Mouse (Mus musculus): ENCODE data around the gene Tln2.

Tln2 gene

DNA sequence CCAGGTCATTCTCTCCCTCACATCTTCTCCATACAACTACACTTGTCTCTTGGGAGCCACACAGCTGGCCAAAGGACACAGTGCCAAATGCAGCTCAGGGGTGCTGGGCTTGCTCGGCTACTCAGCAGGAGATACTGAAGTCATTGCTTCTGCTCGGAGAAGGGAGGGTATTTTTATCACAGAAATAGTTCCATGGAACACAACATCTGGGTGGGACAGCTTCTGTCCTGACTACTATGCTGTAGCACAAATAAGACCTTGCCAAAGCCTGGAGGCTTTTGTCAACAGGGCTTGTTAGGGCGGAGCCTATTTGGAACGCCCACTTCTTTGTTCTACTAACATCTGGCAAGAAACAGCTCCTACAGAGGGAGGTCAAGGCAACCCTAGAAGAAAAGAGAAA lies 10.2 kb downstream of the Tln2 start:
- DNase-seq (ENCODE audit: low read depth in 2 of 2, low spot score in 2 of 2), result no peak

DNA sequence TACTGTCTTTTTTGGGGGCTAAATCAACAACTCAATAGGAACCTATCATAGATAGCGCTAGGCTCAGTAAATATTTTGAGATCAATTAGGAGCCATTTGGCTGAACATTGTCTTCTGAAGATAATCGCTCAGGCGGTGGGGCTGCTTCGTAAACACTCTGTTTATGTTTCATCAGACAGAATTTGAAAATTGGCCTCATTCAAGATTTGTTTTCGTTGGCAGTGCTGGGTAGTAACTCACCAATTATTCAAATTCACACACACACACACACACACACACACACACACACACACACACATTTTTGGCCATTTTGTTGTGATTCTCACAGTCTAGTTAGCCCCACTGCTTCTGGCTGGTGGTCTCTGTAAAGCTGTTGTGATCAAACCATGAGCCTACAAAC lies 12.9 kb downstream of the Tln2 start:
- DNase-seq (ENCODE audit: low read depth in 2 of 2, low spot score in 2 of 2), result no peak

DNA sequence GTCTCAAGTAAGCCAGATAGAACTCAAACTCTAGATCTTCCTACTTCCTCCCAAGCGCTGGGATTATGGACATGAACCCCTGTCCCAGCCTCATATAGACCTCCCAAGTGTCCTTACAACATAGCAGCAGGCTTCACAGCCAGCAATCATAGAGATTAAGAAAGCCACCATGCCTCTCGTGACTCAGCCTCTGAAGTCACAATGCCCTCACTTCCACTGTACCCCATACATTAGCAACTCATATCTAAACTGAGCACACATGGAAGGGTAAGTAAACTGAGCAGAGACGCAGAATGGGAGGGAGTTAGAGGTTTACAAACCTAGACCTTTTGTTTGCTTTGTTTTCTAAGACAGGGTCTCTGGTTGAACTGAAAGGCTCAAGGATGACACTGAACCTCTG lies 13.7 kb downstream of the Tln2 start:
- no peak for DNase-seq (ENCODE audit: low read depth in 2 of 2, low spot score in 2 of 2)

DNA sequence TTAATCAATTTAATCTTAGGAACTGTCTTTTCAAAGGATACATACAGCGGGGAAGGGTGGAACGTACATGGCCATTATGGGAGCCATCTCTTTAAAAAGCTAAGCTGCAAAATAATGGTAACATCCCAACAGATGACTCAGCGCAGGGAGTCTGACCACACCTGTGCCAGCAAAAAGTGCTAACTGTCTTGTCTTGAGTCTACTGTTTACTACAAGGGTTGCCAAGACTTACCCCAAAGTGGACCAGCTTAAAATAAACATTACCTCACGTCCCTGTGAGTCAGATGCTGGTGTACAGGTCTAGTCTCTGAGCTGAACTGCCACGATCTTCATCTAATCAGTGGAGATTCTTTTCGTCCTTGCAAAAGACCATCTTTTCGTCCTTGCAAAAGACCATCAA lies 14.7 kb downstream of the Tln2 start:
- no peak for DNase-seq (ENCODE audit: low read depth in 2 of 2, low spot score in 2 of 2)

DNA sequence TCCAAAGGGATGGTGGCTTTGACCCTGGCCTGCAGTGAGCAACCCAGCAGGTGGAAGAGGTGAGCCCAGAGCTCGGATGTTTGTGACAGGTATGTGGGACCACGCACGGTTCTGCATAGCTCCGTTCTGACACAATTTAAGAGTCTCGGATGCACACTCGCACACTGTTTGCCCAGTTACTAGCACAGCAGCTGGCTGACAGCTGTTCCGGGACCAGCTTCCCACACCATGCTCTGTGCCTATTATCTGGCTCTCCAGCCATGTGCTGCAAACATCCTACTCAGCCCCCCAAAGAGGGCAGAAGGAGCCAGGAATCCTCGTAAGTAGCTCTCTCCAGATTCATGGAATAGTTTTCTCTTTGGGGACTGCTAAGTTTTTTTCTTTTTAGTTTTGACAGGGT lies 17.6 kb downstream of the Tln2 start:
- no peak for DNase-seq (ENCODE audit: low read depth in 2 of 2, low spot score in 2 of 2)

DNA sequence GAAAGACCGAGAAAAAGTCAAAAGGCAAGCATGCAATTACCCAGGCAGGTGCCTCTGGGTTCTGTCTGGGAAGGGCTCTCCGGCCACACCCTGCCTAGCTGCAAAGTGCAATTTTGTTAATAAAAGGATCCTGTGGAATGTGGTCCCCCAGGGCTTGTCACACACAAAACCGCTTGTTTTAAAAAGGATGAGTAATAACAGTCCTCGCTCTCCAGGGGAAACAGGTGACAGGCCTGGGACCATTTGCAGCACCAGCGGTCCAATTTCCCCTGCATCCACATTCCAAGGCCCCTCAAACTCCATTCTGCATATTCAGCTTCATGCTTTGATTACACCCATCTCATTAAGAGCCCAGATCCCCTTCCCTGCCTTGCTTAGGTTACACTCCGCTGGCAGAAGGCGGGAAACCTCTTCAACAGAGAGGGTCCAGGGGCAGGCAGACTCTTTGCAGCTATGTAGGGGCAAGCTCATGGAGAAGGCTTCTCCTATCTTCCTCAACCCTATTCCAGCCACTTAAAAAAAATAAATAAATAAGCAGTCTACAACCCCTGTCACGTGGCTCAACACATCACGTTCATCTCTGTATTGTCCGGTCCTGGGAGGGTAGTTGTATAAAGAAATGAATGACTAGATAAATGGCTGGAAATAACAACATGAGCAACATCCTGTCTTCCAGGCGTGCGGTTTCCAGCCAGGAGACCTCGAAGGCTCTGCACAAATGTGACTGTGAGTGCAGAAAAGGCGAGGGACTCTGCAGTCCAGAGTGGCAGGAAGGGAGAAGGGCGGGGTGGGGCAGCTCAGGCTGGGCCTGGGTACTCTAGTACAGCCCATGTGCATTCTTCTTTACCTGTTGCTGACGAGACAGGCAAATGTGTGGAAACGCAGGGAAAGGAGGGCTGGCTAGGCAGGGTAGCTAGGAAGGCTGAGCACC lies 19.5 kb downstream of the Tln2 start:
- no peak for DNase-seq (ENCODE audit: low read depth in 2 of 2, low spot score in 2 of 2)

DNA sequence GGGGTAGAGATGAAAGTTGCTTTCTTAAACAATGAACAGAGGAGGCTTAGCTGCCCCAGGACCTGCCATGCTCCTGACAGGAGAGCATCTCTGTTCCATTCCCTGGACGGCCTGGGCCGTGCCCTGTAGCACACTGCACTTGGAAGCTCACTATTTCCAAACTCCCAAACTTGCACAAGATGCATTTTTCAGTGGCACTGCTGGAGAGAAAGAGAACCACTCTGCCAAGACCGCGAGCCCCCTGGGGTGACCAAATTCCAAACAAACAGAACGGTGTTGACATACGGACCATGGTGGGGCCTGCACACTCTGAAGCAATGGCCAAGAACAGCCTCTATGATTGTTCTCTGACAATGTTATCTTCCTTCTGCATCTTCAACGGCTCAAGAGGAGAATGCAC lies 25.1 kb downstream of the Tln2 start:
- no peak for DNase-seq (ENCODE audit: low read depth in 2 of 2, low spot score in 2 of 2)

DNA sequence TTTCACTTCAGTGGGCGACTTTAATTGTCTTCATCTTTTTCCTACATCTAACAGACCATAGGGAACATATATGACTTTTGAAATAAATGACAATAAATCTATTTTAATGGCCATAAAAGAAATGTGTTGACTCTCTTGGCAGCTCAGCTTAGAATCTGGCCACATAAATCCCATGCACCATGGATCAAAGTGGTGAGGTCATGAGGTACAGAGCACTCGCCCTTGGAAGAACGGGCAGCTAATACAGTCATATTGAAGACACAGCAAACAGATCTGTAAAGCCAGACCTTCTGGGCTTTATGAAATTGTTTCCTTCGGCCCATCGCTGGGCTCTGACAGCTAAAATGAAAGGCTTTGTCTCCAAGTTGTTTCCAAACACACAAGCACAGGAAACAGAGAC lies 26.2 kb downstream of the Tln2 start:
- DNase-seq (ENCODE audit: low read depth in 2 of 2, low spot score in 2 of 2), result no peak

DNA sequence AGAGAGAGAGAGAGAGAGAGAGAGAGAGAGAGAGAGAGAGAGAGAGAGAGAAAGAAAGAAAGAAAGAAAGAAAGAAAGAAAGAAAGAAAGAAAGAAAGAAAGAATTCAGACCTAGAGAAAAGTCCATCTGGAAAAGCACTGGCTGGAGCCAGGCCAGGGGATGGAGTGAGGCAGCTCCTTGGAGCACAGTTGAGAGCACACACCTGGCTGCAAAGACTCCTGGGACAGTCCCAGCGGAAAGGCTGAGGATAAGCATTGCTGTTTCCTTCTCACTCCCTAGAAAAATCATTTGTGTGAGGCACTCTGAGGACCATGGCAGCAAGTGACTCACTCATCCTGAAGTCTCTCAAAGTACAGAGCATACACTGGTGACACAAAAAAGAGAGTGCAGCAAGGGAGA lies 26.9 kb downstream of the Tln2 start:
- DNase-seq (ENCODE audit: low read depth in 2 of 2, low spot score in 2 of 2), result no peak

DNA sequence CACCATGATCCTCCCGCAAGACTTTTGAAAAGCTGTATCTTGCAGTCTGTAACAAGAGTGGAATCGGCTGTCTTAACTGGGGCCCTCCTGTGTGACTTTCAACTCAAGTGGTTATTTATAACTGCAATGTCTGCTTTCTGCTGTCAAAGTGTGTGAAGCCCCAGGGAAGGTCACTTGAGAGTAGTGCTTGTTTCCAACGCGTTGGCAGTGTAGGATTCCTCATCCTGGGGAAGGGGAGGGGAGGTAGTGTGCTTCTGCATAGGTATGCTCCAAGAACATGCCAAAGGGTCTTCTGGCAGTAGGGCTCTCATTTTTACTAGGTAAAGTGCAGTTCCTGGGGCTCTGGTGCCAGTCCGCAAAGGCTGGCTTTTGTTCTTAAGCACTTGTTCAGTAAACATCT lies 29.9 kb downstream of the Tln2 start:
- no peak for DNase-seq (ENCODE audit: low read depth in 2 of 2, low spot score in 2 of 2)

DNA sequence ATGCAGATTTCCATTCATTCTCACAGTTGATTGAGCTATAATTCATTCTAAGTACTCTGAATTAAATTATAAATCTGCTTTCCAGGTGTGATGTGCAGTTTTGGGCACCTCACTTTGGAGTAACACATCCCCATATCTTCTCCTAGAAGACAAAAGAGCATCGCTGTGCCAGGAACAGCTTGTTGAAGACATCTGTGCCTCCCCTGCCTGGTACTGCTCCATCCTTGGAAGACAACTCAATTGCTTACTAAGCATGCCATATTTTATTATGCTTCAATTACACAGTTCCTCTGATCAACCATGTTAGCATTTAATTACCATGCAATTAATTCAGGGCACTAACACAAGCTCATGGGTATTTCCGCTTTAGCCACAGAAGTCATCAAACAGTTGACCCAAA lies 31.8 kb downstream of the Tln2 start:
- no peak for DNase-seq (ENCODE audit: low read depth in 2 of 2, low spot score in 2 of 2)

DNA sequence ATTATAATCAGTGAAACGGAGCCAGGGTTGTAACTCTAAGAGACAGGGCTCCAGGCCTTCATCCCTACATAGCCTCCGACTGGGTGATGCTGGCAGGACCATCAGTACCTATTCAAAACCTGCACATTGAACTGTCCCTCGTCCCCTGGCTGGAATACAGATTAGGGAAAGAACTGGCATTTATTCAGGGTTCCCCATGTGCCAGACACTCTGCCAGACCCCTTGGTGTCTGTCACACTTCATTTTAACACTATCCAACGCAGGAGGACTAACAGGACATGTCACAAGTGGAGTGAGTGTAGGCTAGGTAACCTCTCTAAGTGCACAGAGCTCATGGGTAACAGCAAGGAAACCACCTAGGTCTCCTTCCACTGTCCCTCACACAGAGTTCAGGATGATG lies 37.8 kb downstream of the Tln2 start:
- DNase-seq (ENCODE audit: low read depth in 2 of 2, low spot score in 2 of 2), result no peak

DNA sequence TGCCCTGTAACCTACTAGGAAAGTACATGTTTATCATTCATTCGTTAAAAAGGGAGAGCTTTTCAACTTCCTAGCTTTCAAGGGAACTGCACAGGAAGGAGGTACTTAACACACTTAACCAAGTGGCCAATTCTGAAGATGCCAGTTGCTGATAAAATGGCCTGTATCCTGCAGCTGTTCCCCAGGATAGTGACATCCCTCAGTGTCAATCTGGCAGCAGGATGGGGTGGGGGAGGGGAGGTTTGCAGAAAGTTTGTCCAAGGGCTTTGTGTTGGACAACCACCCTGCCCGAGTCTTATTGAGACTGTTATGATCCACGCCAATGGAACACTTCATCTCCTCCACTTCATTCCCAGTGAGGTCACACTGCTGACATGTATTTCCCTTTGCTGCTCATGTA lies 50.0 kb downstream of the Tln2 start:
- no peak for DNase-seq (ENCODE audit: low read depth in 2 of 2, low spot score in 2 of 2)

DNA sequence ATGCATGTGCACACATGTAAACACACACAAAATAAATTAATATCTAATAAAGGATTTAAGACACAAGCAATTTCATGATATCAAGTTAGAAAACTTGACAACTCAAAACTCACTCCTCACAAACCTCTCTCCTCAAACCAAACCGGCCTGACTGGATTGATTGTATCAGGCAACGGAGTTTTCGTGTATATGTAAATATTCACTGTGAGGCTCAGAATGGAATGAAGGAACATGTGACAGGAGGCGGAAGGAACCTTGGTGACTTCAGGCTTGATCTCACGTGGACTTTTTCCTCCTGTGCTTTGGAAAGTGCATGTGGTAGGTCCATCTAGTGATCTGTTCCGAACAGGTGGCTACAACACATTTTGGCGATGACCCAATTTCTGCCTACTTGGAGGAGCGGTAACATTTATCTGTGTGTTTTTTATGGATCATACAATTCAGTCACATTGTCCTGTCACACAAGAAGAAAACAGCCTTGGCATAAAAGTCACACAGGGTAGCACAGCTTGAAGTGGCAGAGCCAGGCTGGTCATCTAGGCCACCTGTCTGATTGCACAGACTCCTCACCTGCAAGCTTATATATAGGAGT lies 54.7 kb downstream of the Tln2 start:
- DNase-seq (ENCODE audit: low read depth in 2 of 2, low spot score in 2 of 2), result no peak

DNA sequence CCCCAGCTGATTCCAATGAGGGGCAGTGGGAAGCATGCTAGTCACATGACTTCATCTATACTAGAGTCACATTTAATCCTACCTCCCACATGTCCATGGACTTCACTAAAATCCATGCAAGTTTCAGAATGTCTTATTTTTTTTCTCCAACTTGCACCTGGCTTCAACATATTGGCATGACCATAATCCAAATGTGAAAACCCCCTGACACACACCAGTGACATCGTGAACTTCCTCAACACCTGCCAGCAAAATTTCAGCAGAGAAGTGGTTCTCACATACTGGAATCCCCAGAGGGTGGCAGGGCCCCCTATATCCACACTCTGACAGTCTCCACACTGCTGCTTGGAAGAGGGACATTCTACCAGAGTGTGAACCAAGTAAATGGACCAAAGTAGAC lies 57.7 kb downstream of the Tln2 start:
- DNase-seq (ENCODE audit: low read depth in 2 of 2, low spot score in 2 of 2), result no peak

DNA sequence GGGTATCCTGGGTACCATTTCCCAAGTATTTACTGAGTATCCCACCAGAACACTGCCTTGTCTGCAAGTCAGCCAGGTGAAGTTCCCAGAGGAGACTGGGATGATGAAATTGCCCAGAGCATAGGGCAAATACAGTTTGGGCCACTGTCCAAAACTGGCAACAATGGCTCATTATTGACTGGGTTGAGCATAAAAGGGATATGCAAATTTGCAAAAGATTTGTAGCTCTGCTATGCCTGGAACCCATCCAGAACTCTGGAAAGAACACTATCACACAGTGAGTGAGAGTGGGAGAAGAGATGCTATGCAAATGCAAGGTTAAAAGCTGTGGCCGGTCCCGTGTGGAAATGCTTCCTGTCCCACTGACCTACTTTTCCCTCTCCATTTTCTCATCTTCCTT lies 63.1 kb downstream of the Tln2 start:
- DNase-seq (ENCODE audit: low read depth in 2 of 2, low spot score in 2 of 2), result no peak

DNA sequence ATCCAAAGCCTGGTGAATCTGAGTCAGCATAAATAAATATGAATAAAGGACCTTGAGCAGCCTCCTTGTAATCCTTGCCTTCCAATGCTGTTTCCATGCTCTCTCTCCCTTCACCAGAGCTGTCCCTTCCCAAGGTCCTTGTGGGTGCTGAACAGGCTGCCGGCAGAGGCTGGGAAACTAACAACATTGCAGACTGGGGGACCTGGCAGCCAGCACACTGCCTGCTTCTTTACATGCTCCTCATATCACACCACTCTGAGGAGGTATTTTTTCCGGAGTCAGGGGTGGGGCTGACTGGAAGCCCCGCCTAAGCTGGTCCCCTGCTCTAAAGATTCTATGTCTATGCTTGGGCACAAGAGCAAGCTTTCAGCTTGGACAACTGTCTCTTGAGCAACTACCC lies 64.2 kb downstream of the Tln2 start:
- no peak for DNase-seq (ENCODE audit: low read depth in 2 of 2, low spot score in 2 of 2)

DNA sequence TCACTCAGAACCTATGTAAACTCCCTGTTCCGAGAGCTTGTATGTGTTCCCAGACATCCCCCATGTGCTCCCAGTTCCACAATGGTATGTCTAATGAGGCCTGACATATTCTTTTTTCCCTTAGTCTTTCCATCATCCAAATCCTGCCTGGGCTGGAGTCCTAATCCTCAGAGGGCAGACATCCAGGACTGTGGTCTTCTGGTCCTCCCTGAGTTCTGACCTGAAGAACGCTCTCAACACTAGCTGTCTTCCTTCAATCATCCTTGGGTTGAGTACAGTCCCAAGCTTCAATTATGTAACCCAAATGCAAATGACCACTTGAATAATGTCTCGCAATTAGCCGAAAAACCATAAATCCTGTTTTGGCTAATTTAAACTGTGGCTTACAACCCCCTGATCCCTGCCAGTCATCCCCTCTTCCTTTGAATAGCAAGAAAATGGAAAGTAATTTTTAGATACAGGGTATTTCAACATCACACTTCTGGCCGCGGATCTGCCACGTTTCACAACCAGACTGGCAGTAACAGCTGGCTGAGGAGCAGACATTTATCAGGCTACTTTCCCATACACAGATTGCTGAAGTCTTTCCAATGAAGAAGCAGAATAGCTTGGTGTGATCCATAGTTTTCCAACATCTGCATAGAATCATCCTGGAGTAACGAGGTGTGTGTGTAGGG lies 65.5 kb downstream of the Tln2 start:
- DNase-seq (ENCODE audit: low read depth in 2 of 2, low spot score in 2 of 2), result no peak

DNA sequence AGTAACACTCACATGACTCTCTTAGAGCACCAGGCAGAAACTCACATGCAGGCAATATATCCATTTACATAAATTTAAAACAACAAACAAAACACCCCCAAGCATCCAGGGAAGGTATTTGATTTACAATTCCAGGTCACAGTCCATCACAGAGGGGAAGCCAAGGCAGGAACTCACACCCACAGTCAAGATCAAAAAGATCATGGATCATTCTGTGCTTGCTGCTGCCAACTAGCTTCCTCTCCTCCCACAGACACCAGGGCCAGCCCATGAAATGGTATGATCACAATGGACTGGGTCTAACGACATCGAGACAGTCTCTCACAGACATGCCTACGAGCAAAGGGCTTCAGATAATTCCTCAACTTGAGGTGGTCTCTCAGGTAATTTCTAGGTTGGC lies 70.1 kb downstream of the Tln2 start:
- DNase-seq (ENCODE audit: low read depth in 2 of 2, low spot score in 2 of 2), result no peak

DNA sequence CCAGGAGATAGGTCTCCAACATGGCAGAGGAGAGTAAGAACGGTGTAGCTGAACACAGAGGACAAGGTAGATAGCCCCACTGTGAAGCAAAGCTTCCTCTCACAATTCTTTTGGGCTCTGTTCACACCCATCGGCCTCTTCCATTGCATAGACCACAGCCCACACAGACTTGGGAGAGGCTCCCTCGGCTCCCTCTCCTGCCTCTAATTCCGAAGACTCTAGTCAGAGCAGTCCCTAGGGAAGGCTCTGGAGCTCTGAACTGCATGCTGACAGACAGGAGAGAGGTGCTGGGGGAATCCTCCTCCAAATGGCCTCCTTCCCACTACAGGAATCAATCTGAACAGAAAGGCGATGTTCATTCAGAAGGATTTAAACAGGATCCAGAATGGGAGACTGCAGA lies 72.9 kb downstream of the Tln2 start:
- no peak for DNase-seq (ENCODE audit: low read depth in 2 of 2, low spot score in 2 of 2)

DNA sequence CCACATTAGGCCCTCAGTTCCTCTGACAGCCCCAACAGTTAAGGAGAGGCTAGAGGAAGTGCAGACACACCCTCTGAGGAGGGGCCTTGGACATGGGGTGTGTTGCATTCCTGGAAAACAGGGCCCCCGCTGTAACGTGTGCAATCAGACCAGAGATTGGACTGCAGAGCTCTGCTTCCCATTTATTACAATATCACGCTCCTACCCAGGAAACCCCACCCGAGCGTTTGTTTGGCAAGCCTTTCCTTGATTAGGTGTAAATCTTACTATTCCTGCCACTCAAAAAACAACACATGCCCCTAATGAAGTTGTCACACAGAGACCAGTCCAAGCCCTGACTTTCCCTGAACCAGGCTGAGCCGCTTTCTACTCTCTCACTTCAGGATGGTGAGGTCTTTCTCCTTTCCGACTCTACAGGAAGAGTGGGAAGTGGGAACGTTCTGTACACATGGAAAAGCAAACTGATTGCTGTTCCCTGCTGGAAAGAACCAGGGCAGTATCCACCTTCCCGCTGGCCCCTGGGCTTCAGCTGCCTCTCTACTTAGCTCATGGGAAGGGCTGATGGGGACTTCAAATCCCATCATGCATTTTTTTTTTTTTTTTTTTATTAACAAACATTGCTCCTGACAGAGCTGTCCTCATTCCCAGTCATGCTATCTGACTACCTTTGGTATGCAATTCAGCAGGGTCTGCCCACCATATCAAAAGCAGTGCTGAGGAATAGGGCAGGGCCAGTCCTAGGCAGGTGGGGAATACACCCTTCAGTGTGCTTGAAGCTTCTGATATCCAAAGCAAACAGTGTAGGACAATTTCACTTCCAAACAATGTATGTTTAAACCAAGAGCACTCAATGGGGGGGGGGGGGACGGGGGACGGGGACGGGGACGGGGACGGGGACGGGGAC lies 74.1 kb downstream of the Tln2 start:
- no peak for DNase-seq (ENCODE audit: low read depth in 2 of 2, low spot score in 2 of 2)
